Mouse (Mus musculus) midbrain, postnatal 0 days (tissue): ENCODE data around the gene Ctnna2. TPM values are rescaled to one million over a fixed set of nuclear protein-coding genes. Genes with fewer than 3 reads are reported as not detected.

Experiments used
- ATAC-seq: fragments of 200-750 bp; cut with Nextera tagmentation; 2 replicates; pipeline ENCODE4 v1.8.0; 2017; ENCODE audit warnings: moderate number of reproducible peaks, mild to moderate bottlenecking, moderate TSS enrichment, moderate library complexity; ENCODE audit not compliant: low FRiP score
- DNase-seq: peaks from one replicate; pipeline ENCODE4 v3.0.0-alpha.2; 2015; ENCODE audit warnings: low spot score
- H3K27ac ChIP-seq: fragments of 300-500 bp; sonication (generic); 2 replicates; pipeline ENCODE4 v1.5.1; 2014; ENCODE audit warnings: low read depth, mild to moderate bottlenecking, low read length, mixed read lengths
- H3K27me3 ChIP-seq: fragments of 300-500 bp; sonication (generic); 2 replicates; pipeline ENCODE4 v1.6.1; 2014; ENCODE audit warnings: low read length, control low read depth, mixed read lengths; ENCODE audit not compliant: insufficient read depth
- H3K36me3 ChIP-seq: fragments of 300-500 bp; sonication (generic); 2 replicates; pipeline ENCODE4 v1.6.1; 2014; ENCODE audit warnings: low read length, control low read depth, mixed read lengths; ENCODE audit not compliant: insufficient read depth
- H3K4me1 ChIP-seq: fragments of 300-500 bp; sonication (generic); 2 replicates; pipeline ENCODE4 v1.6.1; 2014; ENCODE audit warnings: mild to moderate bottlenecking, control low read depth, antibody characterized with exemption, low read length, mixed read lengths; ENCODE audit not compliant: insufficient read depth
- H3K4me2 ChIP-seq: fragments of 300-500 bp; sonication (generic); 2 replicates; pipeline ENCODE4 v1.6.1; 2014; ENCODE audit warnings: low read depth, mild to moderate bottlenecking, low read length, mixed read lengths; ENCODE audit not compliant: poor library complexity, severe bottlenecking
- H3K4me3 ChIP-seq: fragments of 300-500 bp; sonication (generic); 2 replicates; pipeline ENCODE4 v1.5.1; 2014; ENCODE audit warnings: low read depth, mild to moderate bottlenecking, low read length, moderate library complexity
- H3K9ac ChIP-seq: fragments of 300-500 bp; sonication (generic); replicated peaks from 2 replicates; pipeline ENCODE4 v1.6.1; 2014; ENCODE audit warnings: mild to moderate bottlenecking, low read length, moderate library complexity, mixed read lengths; ENCODE audit not compliant: poor library complexity, severe bottlenecking
- H3K9me3 ChIP-seq: fragments of 300-500 bp; sonication (generic); 2 replicates; pipeline ENCODE4 v1.6.1; 2016; ENCODE audit warnings: low read length, control low read depth
- CTCF ChIP-seq: IDR thresholded peaks from 2 replicates; pipeline ENCODE4 v1.5.1; 2016; ENCODE audit warnings: antibody characterized with exemption, mild to moderate bottlenecking
- WGBS: fragments of 180-500 bp; shearing (Covaris S2); extraction: QIAGEN DNeasy Blood & Tissue Kit; methylation state at CpG from one replicate; pipeline ENCODE4 v1.1.7; 2014; 5-methylcytosine and 5-hydroxymethylcytosine counted together
- polyA plus RNA-seq: library from polyadenylated mRNA; unstranded; fragments of >200 nt; fragmentation: Nextera tagmentation; extraction: Ambion mirVana; gene quantifications from 2 replicates; pipeline ENCODE4 v1.2.1, GENCODE M21; 2015
- total RNA-seq: library from RNA; depleted of rRNA; stranded (reverse); fragments of >200 nt; gene quantifications from 2 replicates; pipeline ENCODE4 v1.2.3, GENCODE M21; 2014

The Ctnna2 gene
- total and polyA plus RNA-seq, 2 experiments from 2014 or later = 108 to 208 TPM

- Histone ChIP-seq H3K4me1 (no peaks in the 10 kb centered on the region), H3K4me2 (no peak overlapping the region), H3K9ac (no peak overlapping the region), H3K4me3 (no peak overlapping the region), H3K9me3 (no peaks in the 10 kb centered on the region), H3K27me3 (no peaks in the 10 kb centered on the region), H3K27ac (no peak overlapping the region), H3K36me3 (no peaks in the 10 kb centered on the region)
- no peak for TF ChIP-seq CTCF
- 80% methylated on average over 3 of the region's 3 CpGs for WGBS
- DNase-seq = no peak
- ATAC-seq = no peak
Observed at GRCm38 (mm10) chr6:77196650-77197049, 782.8 kb downstream of the Ctnna2 start.

- ATAC-seq (no peak), DNase-seq (no peak)
- H3K9ac ChIP-seq = no peak overlapping the region
- H3K4me3 ChIP-seq = no peak overlapping the region
- H3K9me3 ChIP-seq = no peaks in the 10 kb centered on the region
- H3K27me3 ChIP-seq = no peaks in the 10 kb centered on the region
- H3K36me3 ChIP-seq = no peaks in the 10 kb centered on the region
- no peak overlapping the region for H3K27ac ChIP-seq
- no peak overlapping the region for H3K4me2 ChIP-seq
- TF ChIP-seq CTCF = no peak
- WGBS = 67% methylated on average over 4 of the region's 4 CpGs
- no peaks in the 10 kb centered on the region for H3K4me1 ChIP-seq
Observed at GRCm38 (mm10) chr6:77191635-77192034, 787.9 kb downstream of the Ctnna2 start.

GRCm38 (mm10) chr6:77188628-77189027, 790.9 kb downstream of the Ctnna2 start:
- Histone ChIP-seq H3K4me2 (no peak overlapping the region), H3K27me3 (no peaks in the 10 kb centered on the region), H3K36me3 (no peaks in the 10 kb centered on the region), H3K4me3 (no peak overlapping the region), H3K27ac (no peak overlapping the region), H3K9ac (no peak overlapping the region), H3K4me1 (no peaks in the 10 kb centered on the region), H3K9me3 (no peaks in the 10 kb centered on the region)
- DNase-seq = no peak
- ATAC-seq = no peak
- no peak for TF ChIP-seq CTCF
- WGBS = 62% methylated on average over 2 of the region's 2 CpGs

GRCm38 (mm10) chr6:77185751-77186150, 793.7 kb downstream of the Ctnna2 start:
- Histone ChIP-seq H3K36me3 (no peaks in the 10 kb centered on the region), H3K4me1 (no peaks in the 10 kb centered on the region), H3K4me2 (no peak overlapping the region), H3K9ac (no peak overlapping the region), H3K27ac (no peak overlapping the region), H3K9me3 (no peaks in the 10 kb centered on the region), H3K27me3 (no peaks in the 10 kb centered on the region), H3K4me3 (no peak overlapping the region)
- DNase-seq = no peak
- no peak for ATAC-seq
- 74% methylated on average over 4 of the region's 4 CpGs for WGBS
- no peak for TF ChIP-seq CTCF

GRCm38 (mm10) chr6:77184896-77185295, 794.6 kb downstream of the Ctnna2 start:
- TF ChIP-seq CTCF = no peak
- H3K4me3 ChIP-seq = no peak overlapping the region
- 71% methylated on average over 2 of the region's 2 CpGs for WGBS
- H3K4me2 ChIP-seq = no peak overlapping the region
- DNase-seq = no peak
- H3K27ac ChIP-seq = no peak overlapping the region
- no peaks in the 10 kb centered on the region for H3K9me3 ChIP-seq
- ATAC-seq = no peak
- H3K4me1 ChIP-seq = no peaks in the 10 kb centered on the region
- no peak overlapping the region for H3K9ac ChIP-seq
- H3K36me3 ChIP-seq = no peaks in the 10 kb centered on the region
- H3K27me3 ChIP-seq = no peaks in the 10 kb centered on the region

- no peaks in the 10 kb centered on the region for H3K9me3 ChIP-seq
- no peaks in the 10 kb centered on the region for H3K36me3 ChIP-seq
- DNase-seq (no peak), ATAC-seq (no peak)
- no peaks in the 10 kb centered on the region for H3K27me3 ChIP-seq
- no peak overlapping the region for H3K4me2 ChIP-seq
- H3K4me3 ChIP-seq = no peak overlapping the region
- no peak overlapping the region for H3K27ac ChIP-seq
- no peak for TF ChIP-seq CTCF
- no peaks in the 10 kb centered on the region for H3K4me1 ChIP-seq
- no peak overlapping the region for H3K9ac ChIP-seq
- 61% methylated on average over 4 of the region's 4 CpGs for WGBS
Observed at GRCm38 (mm10) chr6:77175764-77176163, 803.7 kb downstream of the Ctnna2 start.
